Mouse (Mus musculus) layer of hippocampus, postnatal 14 days (tissue): ENCODE results near the gene Thbs1. TPM values are rescaled to one million over a fixed set of nuclear protein-coding genes. Genes with fewer than 3 reads are reported as not detected.
A peak's percentile ranks its signal among the peaks of the same experiment; 100 is the strongest.
"Not testable (repeated sequence)": the region's sequence is repeated elsewhere in the genome, so short reads cannot be mapped to it uniquely, and the experiment has no call there.

ENCODE experiments used
- DNase-seq, 2 experiments: peaks; one replicate each; pipeline ENCODE4 v3.0.0; 2021 to 2022; ENCODE audit warnings: low spot score in 2 of 2, mixed read lengths in 1 of 2
- total RNA-seq, 2 experiments: library from RNA; stranded (reverse); gene quantifications; 2 replicates each; pipeline ENCODE4 v1.2.3; 2021

Thbs1 gene
- total RNA-seq, 2 experiments from 2014 or later, result 3.3 to 4.2 TPM

GRCm38 (mm10) chr2:118141651-118142050, 30.0 kb downstream of the Thbs1 start:
- no peak for DNase-seq

DNA sequence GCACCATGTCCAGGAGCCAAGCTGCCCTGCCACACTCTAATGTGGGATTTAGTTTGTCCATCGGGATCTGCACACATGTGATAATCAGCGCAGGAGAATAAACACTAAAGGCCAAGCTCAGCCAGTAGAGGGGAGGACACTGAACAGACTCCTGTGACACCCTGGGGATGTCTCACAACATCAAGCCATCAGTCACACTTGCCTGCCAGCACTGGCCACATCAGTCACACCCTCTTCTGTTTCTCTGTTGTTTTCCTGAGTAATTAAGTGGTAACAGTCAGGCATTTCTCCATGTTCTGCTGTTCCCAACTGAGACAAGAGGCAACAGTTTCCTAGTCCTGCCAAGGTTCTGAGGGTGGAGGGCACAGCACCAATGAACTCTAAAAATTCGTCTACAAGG, 36.1 kb downstream of the Thbs1 start:
- DNase-seq, result not testable (repeated sequence)

- no peak for DNase-seq
Measured at GRCm38 (mm10) chr2:118148321-118149142, 36.9 kb downstream of the Thbs1 start.

DNA sequence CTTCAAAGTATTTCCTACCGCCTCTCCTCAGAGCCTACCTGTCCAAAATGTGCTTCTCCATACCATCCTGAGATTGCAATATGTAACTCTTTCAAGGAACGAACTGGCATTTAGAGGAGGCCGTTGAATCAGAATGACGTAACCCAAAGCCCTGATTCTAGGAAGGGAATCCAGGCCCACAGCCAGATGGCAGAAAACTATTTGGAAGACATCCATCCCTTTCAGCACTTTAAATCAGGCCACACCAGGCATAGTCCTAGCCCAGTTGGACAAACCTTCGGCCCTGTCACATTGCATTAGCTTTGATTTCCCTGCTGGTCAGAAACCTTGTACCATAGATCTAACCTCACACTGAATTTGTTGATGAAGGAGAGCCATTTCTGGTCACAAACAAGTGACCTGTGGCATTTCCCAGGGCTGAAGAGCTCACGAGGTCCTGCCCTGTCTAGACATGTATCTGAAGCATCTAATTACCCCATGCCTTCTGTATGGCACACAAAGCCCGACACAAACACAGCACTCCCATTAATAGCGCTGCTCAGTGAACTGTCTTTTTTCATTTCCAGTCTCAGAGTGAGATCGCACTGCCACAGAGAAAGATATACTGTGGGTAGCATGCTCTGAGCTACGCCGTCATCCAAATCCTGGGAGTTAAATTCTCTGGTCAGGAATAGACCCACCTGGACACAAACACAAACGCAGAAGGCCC, 38.3 kb downstream of the Thbs1 start:
- DNase-seq, result peak; percentile 33 to 65

- no peak for DNase-seq
Measured at GRCm38 (mm10) chr2:118158095-118158494, 46.4 kb downstream of the Thbs1 start.

DNA sequence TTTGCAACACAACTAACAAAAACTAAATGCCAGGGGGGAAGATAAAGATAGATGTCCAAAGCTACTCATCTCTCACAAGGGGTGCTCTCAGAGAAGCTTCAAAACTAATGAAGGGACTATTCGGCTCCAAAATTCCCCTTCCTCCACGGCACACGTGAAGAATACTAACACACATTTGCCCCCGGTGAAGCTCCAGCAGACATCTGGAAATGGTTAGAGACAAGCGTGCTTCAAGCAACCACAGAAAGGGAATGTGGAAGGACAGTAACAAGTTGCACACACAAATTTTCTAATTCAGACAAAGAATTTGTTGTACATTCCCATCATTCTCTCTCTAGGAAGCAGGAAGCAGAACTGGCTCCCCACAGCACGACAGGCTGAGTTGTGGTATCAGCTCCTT, 47.5 kb downstream of the Thbs1 start:
- DNase-seq, result no peak

- DNase-seq, result no peak
Measured at GRCm38 (mm10) chr2:118160547-118160946, 48.9 kb downstream of the Thbs1 start.

GRCm38 (mm10) chr2:118160991-118161390, 49.3 kb downstream of the Thbs1 start:
- no peak for DNase-seq

- no peak for DNase-seq
Measured at GRCm38 (mm10) chr2:118162486-118162885, 50.8 kb downstream of the Thbs1 start.

DNA sequence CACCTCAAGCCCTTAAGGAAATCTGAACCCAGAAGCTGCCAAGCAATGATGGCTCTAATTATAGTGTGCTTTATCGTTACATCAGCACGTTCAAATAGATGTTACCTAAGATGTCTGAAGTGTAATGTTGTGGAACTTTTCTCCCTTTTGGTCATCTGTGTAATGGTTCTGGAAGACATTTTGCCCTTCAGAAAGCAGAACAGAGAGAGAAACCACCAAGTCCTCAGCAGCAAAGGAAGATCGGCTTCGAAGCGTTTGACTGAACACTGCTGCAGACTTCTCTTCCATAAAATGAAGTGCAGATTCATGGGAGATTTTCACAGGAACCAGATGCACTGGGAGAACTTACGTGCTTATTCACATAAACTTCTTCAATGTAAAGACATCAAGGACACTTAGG, 52.5 kb downstream of the Thbs1 start:
- no peak for DNase-seq

GRCm38 (mm10) chr2:118165691-118166090, 54.0 kb downstream of the Thbs1 start:
- no peak for DNase-seq

GRCm38 (mm10) chr2:118167731-118168130, 56.1 kb downstream of the Thbs1 start:
- DNase-seq, result no peak

DNA sequence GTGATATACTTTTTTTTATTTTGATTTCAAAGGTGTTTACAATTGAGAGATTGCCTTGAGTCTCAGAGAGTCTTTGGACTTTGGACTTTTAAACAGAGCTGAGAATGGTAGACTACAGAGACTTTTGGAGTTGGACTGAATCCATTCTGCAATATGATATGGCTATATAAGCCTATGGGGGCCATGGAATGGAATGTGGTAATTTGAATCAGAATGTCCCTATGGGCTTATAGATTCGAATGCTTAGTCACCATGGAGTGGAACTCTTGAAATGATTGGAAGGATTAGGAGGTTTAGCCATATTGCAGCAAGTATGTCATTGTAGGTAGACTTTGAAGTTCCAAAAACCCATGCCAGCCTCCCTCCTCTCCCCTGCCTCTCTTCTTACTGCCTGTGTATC, 56.5 kb downstream of the Thbs1 start:
- no peak for DNase-seq

- DNase-seq, result no peak
Measured at GRCm38 (mm10) chr2:118174558-118175383, 63.1 kb downstream of the Thbs1 start.

Other genes with a start within 250 kb of the Thbs1 start
- gene Fsip1, start 145.1 kb downstream of the Thbs1 start, total RNA-seq, result 1 to 10 TPM in 1 of 2 experiments, under 1 TPM in 1; 0.81 to 1.3 TPM